Mouse (Mus musculus) brown adipose tissue, adult 24 weeks (tissue): ENCODE measurements at regions not wholly inside any gene's neighbourhood (a gene's known extent, or its start where the extent isn't known, plus 50 kb on each side); places are given as distances from the start of the nearest gene placed in this dataset.

Experiments
- H3K27ac ChIP-seq: fragments of 200-500 bp; replicated peaks from 2 replicates; pipeline ENCODE4 v1.5.1; 2012; ENCODE audit warnings: low read depth, mild to moderate bottlenecking, low read length
- H3K4me1 ChIP-seq: fragments of 200-500 bp; 2 replicates; pipeline ENCODE4 v1.6.1; 2012; ENCODE audit warnings: low read length, mixed read lengths; ENCODE audit not compliant: control insufficient read depth, insufficient read depth, insufficient read length
- H3K4me3 ChIP-seq: fragments of 200-500 bp; 2 replicates; pipeline ENCODE4 v1.5.1; 2012; ENCODE audit warnings: low read depth, mild to moderate bottlenecking, low read length, moderate library complexity; ENCODE audit not compliant: insufficient read depth

- Histone ChIP-seq H3K27ac (no peak overlapping the region), H3K4me3 (no peak overlapping the region), H3K4me1 (no peaks in the 10 kb centered on the region)
Observed at GRCm38 (mm10) chr5:77581702-77582101, 173.9 kb upstream of the Igfbp7 start.

GRCm38 (mm10) chr5:77581106-77581638 lies 173.3 kb upstream of the Igfbp7 start:
- H3K4me3 ChIP-seq = no peak overlapping the region

GRCm38 (mm10) chr5:77579826-77580745 lies 172.2 kb upstream of the Igfbp7 start:
- Histone ChIP-seq H3K4me3 (no peak overlapping the region), H3K27ac (no peak overlapping the region), H3K4me1 (no peaks in the 10 kb centered on the region)

More at GRCm38 (mm10) chr5:77581106-77581638, 173.3 kb upstream of the Igfbp7 start:
- no peak overlapping the region for H3K27ac ChIP-seq
- no peaks in the 10 kb centered on the region for H3K4me1 ChIP-seq

GRCm38 (mm10) chr5:77576881-77577280 lies 169.0 kb upstream of the Igfbp7 start:
- Histone ChIP-seq H3K4me3 (no peak overlapping the region), H3K27ac (no peak overlapping the region)

GRCm38 (mm10) chr5:77575780-77576179 lies 167.9 kb upstream of the Igfbp7 start:
- Histone ChIP-seq H3K4me3 (no peak overlapping the region), H3K27ac (no peak overlapping the region), H3K4me1 (no peaks in the 10 kb centered on the region)

More at GRCm38 (mm10) chr5:77576881-77577280, 169.0 kb upstream of the Igfbp7 start:
- no peaks in the 10 kb centered on the region for H3K4me1 ChIP-seq

GRCm38 (mm10) chr5:77570364-77570763 lies 162.5 kb upstream of the Igfbp7 start:
- Histone ChIP-seq H3K4me1 (no peaks in the 10 kb centered on the region), H3K27ac (no peak overlapping the region), H3K4me3 (no peak overlapping the region)

- Histone ChIP-seq H3K4me1 (no peaks in the 10 kb centered on the region), H3K4me3 (no peak overlapping the region), H3K27ac (no peak overlapping the region)
Observed at GRCm38 (mm10) chr5:77568121-77568520, 160.3 kb upstream of the Igfbp7 start.

GRCm38 (mm10) chr5:77552580-77552979 lies 144.7 kb upstream of the Igfbp7 start:
- Histone ChIP-seq H3K4me1 (no peaks in the 10 kb centered on the region), H3K4me3 (no peak overlapping the region), H3K27ac (no peak overlapping the region)

GRCm38 (mm10) chr5:77552081-77552480 lies 144.2 kb upstream of the Igfbp7 start:
- Histone ChIP-seq H3K4me1 (no peaks in the 10 kb centered on the region), H3K4me3 (no peak overlapping the region), H3K27ac (no peak overlapping the region)

- no peak overlapping the region for H3K4me3 ChIP-seq
- H3K4me1 ChIP-seq = no peaks in the 10 kb centered on the region
- H3K27ac ChIP-seq = no peak overlapping the region
Observed at GRCm38 (mm10) chr5:77546001-77546620, 138.3 kb upstream of the Igfbp7 start.

GRCm38 (mm10) chr5:77532261-77533015 lies 124.6 kb upstream of the Igfbp7 start:
- H3K27ac ChIP-seq = no peak overlapping the region
- no peaks in the 10 kb centered on the region for H3K4me1 ChIP-seq
- H3K4me3 ChIP-seq = no peak overlapping the region

- Histone ChIP-seq H3K27ac (no peak overlapping the region), H3K4me3 (no peak overlapping the region), H3K4me1 (no peaks in the 10 kb centered on the region)
Observed at GRCm38 (mm10) chr5:77530376-77530775, 122.5 kb upstream of the Igfbp7 start.

- peaks cover 3% of the 10 kb centered on the region for H3K4me1 ChIP-seq
- no peak overlapping the region for H3K4me3 ChIP-seq
- no peak overlapping the region; the same call in 1 of the 2 replicates for H3K27ac ChIP-seq
Observed at GRCm38 (mm10) chr5:77517252-77517651, 109.4 kb upstream of the Igfbp7 start.

- H3K27ac ChIP-seq = no peak overlapping the region
- no peak overlapping the region for H3K4me3 ChIP-seq
- peaks cover 3% of the 10 kb centered on the region for H3K4me1 ChIP-seq
Observed at GRCm38 (mm10) chr5:77515448-77515847, 107.6 kb upstream of the Igfbp7 start.

- no peak overlapping the region for H3K4me3 ChIP-seq
- no peak overlapping the region for H3K27ac ChIP-seq
Observed at GRCm38 (mm10) chr5:77502684-77503083, 94.8 kb upstream of the Igfbp7 start.

More at GRCm38 (mm10) chr5:77502684-77503083, 94.8 kb upstream of the Igfbp7 start:
- H3K4me1 ChIP-seq = no peaks in the 10 kb centered on the region
